Mouse (Mus musculus) olfactory bulb, adult 2 months (tissue): ENCODE measurements around the gene Gsap.

ENCODE experiments used
- CTCF ChIP-seq: fragments of 200-500 bp; IDR thresholded peaks from 2 replicates; pipeline ENCODE4 v1.5.1; 2012; ENCODE audit warnings: low read depth, mild to moderate bottlenecking, low read length, moderate library complexity; ENCODE audit not compliant: insufficient read depth
- POLR2A ChIP-seq: fragments of 200-500 bp; IDR thresholded peaks from 2 replicates; pipeline ENCODE4 v1.6.1; 2012; ENCODE audit warnings: mild to moderate bottlenecking, low read depth, low read length, moderate library complexity; ENCODE audit not compliant: insufficient read depth

DNA sequence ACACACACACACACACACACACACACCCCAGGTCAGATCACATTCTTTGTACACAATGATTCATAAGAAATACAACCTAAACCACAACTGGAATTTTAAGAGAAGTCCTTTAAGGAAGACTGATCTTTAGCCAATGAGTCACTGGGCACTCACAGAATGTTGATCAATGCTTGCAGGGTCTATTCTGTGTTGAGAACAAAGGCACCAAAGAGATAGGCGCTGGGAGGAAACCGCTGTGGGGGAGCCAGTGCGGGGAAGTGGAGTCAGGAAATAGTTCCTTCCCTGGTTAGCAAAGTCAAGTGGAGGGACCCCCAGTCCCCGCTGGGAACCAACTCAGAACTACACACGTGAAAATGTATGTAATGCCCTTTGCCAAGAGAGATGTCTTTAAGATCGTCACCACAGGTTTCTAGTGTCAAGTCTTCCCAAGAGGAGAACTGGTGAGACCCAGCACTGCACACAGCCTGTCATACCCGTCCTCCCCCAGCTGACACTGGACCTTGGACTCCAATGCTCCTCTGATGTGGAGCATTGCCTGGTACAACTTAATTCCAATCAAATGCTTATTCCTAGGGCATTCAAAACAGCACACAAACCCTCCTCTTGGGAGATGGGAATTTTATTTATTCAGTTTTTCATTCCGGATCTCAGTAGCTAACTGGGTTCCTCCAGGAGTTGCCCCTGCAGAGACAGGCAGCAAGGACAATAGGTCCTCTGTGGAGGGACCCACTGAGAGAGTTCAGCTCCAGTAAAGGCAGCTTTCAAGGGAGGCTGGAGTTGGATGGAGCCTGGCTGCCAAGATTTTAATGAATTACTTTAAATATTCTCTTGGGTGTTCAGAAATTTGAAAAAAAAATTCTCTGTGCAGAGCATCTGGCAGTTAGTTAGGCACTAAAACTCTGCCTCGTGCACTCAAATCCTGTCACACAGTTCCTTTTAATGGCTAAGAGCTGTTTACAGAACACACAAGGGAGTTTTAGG, 10.6 kb upstream of the Gsap start:
- no peak for TF ChIP-seq CTCF
- TF ChIP-seq POLR2A = no peak
